Mouse (Mus musculus) layer of hippocampus, postnatal 25 days (tissue): ENCODE measurements around the gene Capn3. TPM values are rescaled to one million over a fixed set of nuclear protein-coding genes. Genes with fewer than 3 reads are reported as not detected.

ENCODE experiments used
- total RNA-seq, 2 experiments: library from RNA; stranded (reverse); gene quantifications; 2 replicates each; pipeline ENCODE4 v1.2.3; 2021

Capn3 gene
- total RNA-seq, 2 experiments from 2014 or later, result 13.6 to 17.0 TPM

Other genes starting within 250 kb of the Capn3 start
- gene Pla2g4e, start 210.7 kb upstream of the Capn3 start, total RNA-seq, result 10 to 100 TPM in 1 of 2 experiments, 1 to 10 TPM in 1; 9.7 to 12.9 TPM
- not detected for gene Pla2g4d, start 166.8 kb upstream of the Capn3 start, total RNA-seq
- gene Pla2g4f, start 141.9 kb upstream of the Capn3 start, total RNA-seq, result not detected
- 10 to 100 TPM; 67.4 to 74.2 TPM for gene Vps39, start 102.9 kb upstream of the Capn3 start, total RNA-seq
- gene Ganc, start 52.1 kb upstream of the Capn3 start, total RNA-seq, result 10 to 100 TPM; 13.0 to 14.6 TPM
- 10 to 100 TPM; 39.0 to 42.4 TPM for gene Tmem87a, start 51.9 kb upstream of the Capn3 start, total RNA-seq
- gene Zfp106, start 107.8 kb downstream of the Capn3 start, total RNA-seq, result 100 to 1,000 TPM; 145 to 150 TPM
- 10 to 100 TPM; 14.1 to 19.7 TPM for gene Snap23, start 111.7 kb downstream of the Capn3 start, total RNA-seq
- 10 to 100 TPM; 13.9 to 14.5 TPM for gene Haus2, start 153.4 kb downstream of the Capn3 start, total RNA-seq
- 10 to 100 TPM; 33.4 to 37.5 TPM for gene Lrrc57, start 153.5 kb downstream of the Capn3 start, total RNA-seq
- gene Stard9, start 173.1 kb downstream of the Capn3 start, total RNA-seq, result 10 to 100 TPM in 1 of 2 experiments, 1 to 10 TPM in 1; 6.0 to 10.1 TPM